Mouse (Mus musculus) brain, embryonic 14.5 days (tissue): ENCODE measurements around the gene Ercc2.

Experiments used
- CTCF ChIP-seq: fragments of 200-500 bp; IDR thresholded peaks from 2 replicates; pipeline ENCODE4 v1.5.1; 2012; ENCODE audit warnings: inconsistent platforms, mild to moderate bottlenecking, moderate library complexity, borderline replicate concordance; ENCODE audit not compliant: insufficient read depth, insufficient read length; ENCODE audit errors: extremely low read depth
- POLR2A ChIP-seq: fragments of 200-500 bp; IDR thresholded peaks from 2 replicates; pipeline ENCODE4 v1.6.1; 2012; ENCODE audit warnings: mild to moderate bottlenecking, inconsistent platforms, borderline replicate concordance; ENCODE audit not compliant: poor library complexity, insufficient read depth, insufficient read length, severe bottlenecking; ENCODE audit errors: extremely low read depth

- TF ChIP-seq CTCF (peak; percentile 100), POLR2A (no peak)
These were observed 23.6 kb downstream of the Ercc2 start for GRCm38 (mm10) chr7:19405417-19405816.
